Mouse (Mus musculus): ENCODE measurements around the gene Nrip2.

The Nrip2 gene

DNA sequence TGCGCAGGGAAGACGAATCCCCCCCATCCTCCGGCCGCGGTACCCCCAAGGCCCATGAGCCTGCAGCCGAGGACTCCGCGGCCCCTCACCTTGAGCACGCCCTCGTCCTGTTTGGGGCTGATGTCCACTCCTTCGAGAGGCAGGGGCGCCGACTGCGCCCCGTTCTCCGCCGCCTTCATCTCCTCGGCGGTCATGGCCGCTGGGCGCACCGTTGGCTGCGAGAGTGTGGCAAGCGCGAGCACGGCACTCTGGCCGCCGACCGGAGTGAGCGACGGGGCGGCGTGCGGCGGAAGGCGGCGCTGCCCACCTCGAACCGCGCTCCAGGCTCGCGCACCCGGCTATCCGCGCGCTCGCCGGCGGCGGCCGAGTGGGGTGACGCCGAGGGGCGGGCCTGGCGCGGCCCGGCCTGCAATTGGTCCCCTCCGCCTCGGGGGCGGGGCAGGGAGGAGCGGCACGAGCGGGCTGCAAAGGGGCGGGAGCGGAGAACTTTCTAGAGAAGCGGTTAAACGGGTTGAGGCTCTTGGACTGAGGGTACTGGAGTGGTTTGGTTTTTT, 39.3 kb downstream of the Nrip2 start, which contains the start of gene Fkbp4:
Fkbp4 (minus strand) TSS at position 361 of the 554 bp plus-strand sequence.
- peak; percentile 90 for DNase-seq

DNA sequence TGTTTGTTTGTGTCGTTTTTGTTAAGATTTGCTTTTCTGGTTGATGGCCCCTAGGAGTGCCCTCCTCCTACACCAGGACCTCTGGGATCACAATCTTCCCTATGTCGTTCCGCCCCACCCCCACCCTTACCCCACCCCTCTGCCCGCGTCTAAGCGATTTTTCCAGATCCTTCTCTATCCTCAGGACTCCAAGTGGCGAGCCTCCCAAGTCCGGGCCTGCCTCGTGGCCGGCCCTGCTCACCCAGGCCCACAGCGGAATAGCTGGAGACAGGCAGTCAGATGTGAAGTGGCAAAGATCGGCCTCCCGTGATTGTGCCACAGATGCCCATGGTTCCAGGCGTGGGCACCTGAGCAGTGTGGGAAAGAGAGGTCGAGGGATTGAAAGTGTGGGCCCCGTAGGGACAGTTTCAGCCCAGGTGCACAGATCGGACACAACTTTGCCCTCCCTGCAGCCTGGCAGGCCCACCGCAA, 39.8 kb downstream of the Nrip2 start:
- no peak for DNase-seq

DNA sequence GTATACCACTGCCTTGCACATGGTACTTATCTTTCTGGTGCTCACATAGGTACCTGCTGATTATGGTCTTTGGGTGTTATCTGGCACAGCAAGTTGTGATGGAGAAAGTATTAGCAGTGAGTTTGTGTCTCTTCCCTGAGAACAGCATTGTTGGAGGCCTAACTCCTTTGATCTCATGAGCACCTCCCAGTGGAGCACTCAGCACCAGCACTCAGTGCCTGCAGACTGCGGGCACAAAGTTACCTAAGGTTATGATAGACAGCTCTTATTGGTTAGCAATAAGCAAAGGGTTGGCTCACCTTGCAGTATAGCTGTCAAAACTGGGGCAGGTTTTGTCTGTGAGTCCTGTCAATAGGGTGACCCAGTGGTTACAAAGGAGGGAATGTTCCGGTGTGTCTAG, 41.1 kb downstream of the Nrip2 start:
- DNase-seq: no peak

DNA sequence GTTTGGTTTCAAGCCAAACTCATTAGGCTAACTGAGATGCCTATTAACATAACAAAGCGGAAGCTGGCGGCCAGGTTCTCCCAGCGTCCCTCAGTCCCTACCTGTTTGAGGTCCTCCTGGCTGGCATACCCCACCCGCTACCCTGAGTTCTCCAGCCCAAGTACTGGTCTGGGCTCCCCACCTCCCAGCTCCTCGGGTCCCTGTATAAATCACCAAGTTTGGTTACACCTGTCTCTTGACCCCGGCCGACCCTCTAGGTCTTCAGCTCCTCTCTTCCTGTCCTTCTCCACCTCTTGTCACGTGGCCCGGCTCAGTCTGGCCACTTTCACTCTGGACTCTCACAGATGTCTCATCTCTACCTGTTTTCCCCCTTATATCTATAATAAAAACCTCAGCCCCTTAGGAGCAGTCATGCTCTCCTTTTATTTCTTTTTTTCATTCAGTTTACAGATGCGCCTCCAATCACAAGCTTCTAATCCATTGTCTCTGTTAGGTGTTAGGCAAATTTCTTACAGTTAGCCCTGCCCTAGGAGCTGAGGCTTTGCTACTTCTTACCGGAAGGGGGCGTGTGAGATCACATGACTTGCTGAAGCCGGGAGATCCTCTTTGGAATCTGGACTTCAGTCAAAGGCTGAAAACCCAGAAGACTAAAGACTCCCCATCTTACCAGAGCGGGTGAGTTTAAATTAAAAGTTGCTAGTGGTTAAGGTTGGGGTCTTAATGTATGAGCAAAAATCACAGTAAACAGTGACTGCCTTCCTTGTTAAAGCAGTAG, 46.9 kb downstream of the Nrip2 start:
- no peak for DNase-seq

DNA sequence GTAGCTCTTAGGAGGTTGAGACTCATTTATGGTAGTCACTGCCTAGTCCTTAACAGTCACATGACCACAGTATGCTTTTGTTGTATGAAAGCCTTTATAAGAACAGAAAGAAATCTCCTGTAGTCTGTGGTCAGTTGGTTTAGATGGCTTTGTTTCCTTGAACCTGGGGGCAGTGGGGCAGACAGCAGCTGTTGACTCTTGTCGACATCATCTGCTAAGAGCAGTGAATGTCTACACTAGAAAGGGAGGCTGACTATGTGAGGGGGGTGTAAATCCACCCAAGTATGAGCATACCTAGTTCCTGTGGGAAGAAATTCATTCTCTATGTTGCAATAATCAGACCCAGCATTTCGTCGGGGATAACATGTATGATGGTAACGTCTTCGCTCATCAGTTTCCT, 48.0 kb downstream of the Nrip2 start:
- DNase-seq: no peak

DNA sequence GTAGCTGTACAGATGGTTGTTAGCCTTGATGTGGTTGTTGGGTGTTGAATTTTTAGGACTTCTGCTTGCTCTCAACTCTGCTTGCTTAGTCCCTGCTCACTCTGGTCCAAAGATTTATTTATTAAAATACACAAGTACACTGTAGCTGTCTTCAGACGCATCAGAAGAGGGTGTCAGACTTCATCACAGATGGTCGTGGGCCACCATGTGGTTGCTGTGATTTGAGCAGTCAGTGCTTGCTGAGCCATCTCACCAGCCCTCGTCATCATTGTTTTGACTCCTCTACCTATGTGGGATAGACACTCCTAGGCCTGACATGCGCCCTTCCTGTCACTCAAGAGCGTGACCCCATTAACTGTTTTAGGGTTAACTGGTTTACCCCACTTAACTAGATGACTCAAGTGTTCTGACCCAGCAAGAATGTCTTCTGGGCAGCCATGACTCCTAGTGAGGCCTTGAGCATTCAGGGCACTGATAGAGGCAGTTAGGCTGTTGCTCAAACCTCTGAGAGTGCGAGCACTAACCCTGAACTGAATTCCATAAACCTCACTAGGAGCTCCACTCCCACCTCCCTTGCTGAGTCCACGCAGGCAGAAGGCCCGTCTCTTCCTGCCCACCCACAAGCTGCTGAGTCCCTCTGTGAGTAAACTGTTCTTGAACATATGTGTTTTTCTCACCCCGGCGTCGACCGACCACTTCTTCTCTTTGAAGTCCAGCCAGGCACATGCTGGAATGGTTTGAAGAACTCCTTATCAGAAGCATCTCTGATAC, 56.9 kb downstream of the Nrip2 start:
- DNase-seq: peak; percentile 29

DNA sequence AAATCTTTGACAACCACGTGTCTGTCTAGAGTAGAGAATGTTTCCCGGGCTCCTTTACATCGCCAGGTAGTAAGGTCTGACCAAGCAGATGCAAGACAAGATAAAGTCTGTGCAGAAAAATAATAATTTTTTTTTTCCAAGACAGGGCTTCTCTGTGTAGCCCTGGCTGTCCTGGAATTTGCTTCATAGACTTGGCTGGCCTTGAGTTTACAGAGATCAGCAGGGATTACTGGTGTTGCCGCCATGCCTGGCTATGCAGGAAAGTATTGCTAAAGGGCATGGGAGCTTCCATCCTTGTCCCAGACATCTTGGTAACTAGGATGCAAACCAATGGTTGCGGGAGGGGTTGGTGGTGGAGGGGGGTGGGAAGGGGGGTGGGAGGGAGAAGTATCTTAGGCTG, 58.1 kb downstream of the Nrip2 start:
- DNase-seq: no peak

DNA sequence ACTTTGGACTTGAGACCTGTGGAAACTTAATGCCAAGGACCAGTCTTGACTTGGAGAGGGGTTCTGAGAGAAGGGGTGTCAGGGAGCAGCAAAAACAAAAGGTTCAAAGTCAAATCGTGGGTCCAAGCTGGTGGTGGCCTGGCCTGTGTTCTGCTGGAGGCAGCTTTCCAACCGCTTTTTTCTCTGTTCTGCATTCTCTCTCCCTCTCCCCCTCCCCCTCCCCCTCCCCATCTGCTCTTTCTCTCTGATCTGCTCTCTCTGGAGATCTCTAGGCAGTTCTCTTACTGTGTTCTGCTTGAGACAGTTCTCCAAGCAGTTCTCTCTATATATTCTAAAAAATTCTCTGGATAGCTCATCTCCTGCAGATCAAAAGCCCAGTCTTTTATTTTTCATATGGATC, 61.2 kb downstream of the Nrip2 start:
- DNase-seq: no peak

DNA sequence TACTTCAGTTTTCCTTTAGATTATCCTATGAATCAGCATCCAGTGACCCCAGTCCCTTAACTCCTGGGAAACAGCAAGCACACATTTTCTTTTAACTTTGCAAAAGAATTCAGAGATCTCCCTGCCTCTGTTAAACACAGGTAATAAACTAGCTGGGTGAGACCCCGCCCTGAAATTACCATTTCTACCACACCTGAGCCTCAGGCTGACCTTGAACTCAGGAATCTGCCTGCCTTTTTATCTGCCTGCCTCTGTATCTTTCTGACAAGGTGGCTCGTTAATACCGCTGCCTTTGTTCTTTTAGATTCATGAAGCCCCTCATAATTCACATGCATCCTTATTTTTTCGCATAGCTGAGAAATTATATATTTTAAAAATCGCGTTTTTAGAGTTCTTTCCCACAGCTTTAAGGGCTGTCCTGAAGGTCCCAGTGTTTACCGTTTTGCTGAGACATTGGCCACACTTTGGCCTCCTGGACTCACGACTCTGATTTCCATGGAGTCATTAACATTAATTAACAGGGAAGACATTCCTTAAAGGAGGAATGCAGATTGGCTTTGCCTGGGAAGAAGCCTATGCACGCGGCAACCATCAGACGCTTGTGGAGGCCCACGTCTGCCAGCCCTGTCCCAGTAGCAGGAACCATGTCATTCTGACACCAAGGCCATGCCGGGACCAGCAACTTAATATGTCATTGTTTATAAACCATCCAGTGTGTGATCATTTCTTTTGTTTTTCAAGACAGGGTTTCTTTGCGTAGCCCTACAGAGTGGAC, 61.8 kb downstream of the Nrip2 start:
- no peak for DNase-seq

DNA sequence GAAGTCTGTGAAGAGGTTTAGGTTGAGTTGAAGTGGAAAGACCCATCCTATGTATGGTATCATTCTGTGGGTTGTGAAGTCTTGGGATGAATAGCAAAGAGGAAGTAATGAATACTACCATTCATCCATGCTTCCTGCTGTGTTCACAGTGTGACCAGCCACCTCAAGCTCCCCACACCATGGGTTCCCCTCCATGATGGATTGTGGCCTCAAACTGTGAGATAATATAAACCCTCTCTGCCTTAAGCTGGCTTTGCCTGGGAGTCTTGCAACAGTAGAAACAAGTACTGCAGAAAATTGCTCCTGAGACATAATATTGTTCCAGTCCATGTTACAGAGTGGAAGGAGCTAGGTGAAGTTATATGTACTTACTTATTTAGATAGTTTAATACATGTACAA, 62.5 kb downstream of the Nrip2 start:
- DNase-seq: no peak

DNA sequence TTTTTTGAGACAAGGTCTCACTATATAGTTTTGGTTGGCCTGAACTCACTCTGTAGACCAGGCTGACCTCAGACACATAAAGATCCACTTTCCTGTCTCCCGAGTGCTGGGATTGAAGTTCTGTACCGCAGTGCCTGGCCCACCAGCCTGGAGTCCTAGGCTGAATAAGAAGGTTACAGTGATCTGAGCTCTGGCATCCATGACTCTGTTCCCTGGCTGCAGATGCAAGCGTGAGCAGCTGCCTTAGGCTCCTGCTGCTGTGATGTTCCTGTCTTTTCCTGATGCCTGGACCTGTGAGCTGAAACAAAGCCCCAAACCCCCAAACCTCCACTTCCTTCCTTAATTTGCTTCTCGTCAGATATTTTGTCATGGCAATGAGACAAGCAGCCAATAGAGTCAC, 65.9 kb downstream of the Nrip2 start:
- no peak for DNase-seq
